Mouse (Mus musculus) bone marrow, adult 2 months (tissue): ENCODE measurements around the gene Fkbp11.

Source experiments
- CTCF ChIP-seq: fragments of 200-500 bp; IDR thresholded peaks from 2 replicates; pipeline ENCODE4 v1.5.1; 2011; ENCODE audit warnings: low read length, control low read depth; ENCODE audit not compliant: control insufficient read depth, insufficient read depth
- POLR2A ChIP-seq: fragments of 200-500 bp; IDR thresholded peaks from 2 replicates; pipeline ENCODE4 v1.6.1; 2011; ENCODE audit warnings: low read depth, mild to moderate bottlenecking, control low read depth, low read length, borderline replicate concordance; ENCODE audit not compliant: control insufficient read depth

- no peak for TF ChIP-seq CTCF
- TF ChIP-seq POLR2A = no peak
Observed at GRCm38 (mm10) chr15:98704312-98704711, 23.7 kb downstream of the Fkbp11 start.
